Mouse (Mus musculus) erythroblast, embryonic 14.5 days (primary cell): Measurements from ENCODE around the gene Milr1. TPM values are rescaled to one million over a fixed set of nuclear protein-coding genes. Genes with fewer than 3 reads are reported as not detected.

ENCODE experiments used
- H3K27me3 ChIP-seq: 2 replicates; pipeline ENCODE4 v1.6.1; 2012; ENCODE audit warnings: inconsistent platforms; ENCODE audit not compliant: control insufficient read depth
- H3K36me3 ChIP-seq: 2 replicates; pipeline ENCODE4 v1.6.1; 2012; ENCODE audit warnings: mild to moderate bottlenecking, inconsistent platforms; ENCODE audit not compliant: control insufficient read depth
- H3K4me1 ChIP-seq: 2 replicates; pipeline ENCODE4 v1.6.1; 2012; ENCODE audit warnings: inconsistent platforms; ENCODE audit not compliant: control insufficient read depth
- H3K4me3 ChIP-seq: replicated peaks from 2 replicates; pipeline ENCODE3; 2012; ENCODE audit warnings: moderate library complexity, mild to moderate bottlenecking, inconsistent platforms
- H3K9me3 ChIP-seq: 2 replicates; pipeline ENCODE4 v1.6.1; 2012; ENCODE audit warnings: low read length, inconsistent platforms, mixed read lengths; ENCODE audit not compliant: control insufficient read depth
- GATA1 ChIP-seq: IDR thresholded peaks from 2 replicates; pipeline ENCODE4 v1.6.1; 2012; ENCODE audit warnings: low read length, inconsistent platforms, mixed read lengths
- TAL1 ChIP-seq: IDR thresholded peaks from 3 replicates; pipeline ENCODE4 v1.6.1; 2012; ENCODE audit warnings: low read length, inconsistent platforms, mixed read lengths
- polyA plus RNA-seq: library from polyadenylated mRNA; stranded (reverse); fragments of >175 nt; gene quantifications from 2 replicates; pipeline ENCODE4 v1.2.3, GENCODE M21; 2012

The Milr1 gene
- polyA plus RNA-seq, 1 experiment: not detected

GRCm38 (mm10) chr11:106814601-106815320, 63.7 kb downstream of the Milr1 start:
- no peaks in the 10 kb centered on the region for H3K27me3 ChIP-seq
- no peak for TF ChIP-seq TAL1
- TF ChIP-seq GATA1: no peak
- no peak overlapping the region for H3K4me3 ChIP-seq
- no peaks in the 10 kb centered on the region for H3K9me3 ChIP-seq
- no peaks in the 10 kb centered on the region for H3K4me1 ChIP-seq
- H3K36me3 ChIP-seq: peaks cover 100% of the 10 kb centered on the region

- no peaks in the 10 kb centered on the region for H3K27me3 ChIP-seq
- H3K4me1 ChIP-seq: no peaks in the 10 kb centered on the region
- peaks cover 100% of the 10 kb centered on the region for H3K36me3 ChIP-seq
- no peaks in the 10 kb centered on the region for H3K9me3 ChIP-seq
- no peak overlapping the region for H3K4me3 ChIP-seq
- TF ChIP-seq GATA1 (no peak), TAL1 (no peak)
Measured at GRCm38 (mm10) chr11:106815331-106815730, 64.3 kb downstream of the Milr1 start.

DNA sequence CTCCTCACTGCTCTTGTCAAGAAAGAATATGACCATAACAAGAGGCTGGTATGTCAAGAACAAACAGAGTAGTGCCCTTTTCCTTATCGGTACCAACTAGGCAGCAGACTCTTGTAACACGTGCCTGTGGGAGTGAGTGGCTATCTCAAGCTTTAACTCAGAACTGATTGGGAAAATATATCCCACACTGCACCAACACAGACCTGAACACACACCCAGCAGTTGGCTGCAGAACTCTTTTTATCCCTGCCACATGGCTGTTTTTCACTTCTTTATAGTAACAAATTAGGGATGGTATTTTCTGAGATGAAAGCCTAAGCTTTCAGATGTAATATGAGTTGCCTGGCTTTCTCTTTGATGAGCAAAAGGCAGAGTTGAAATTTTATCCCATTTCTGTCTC, 64.7 kb downstream of the Milr1 start:
- H3K36me3 ChIP-seq: peaks cover 100% of the 10 kb centered on the region
- no peaks in the 10 kb centered on the region for H3K4me1 ChIP-seq
- TF ChIP-seq GATA1 (no peak), TAL1 (no peak)
- H3K9me3 ChIP-seq: no peaks in the 10 kb centered on the region
- H3K27me3 ChIP-seq: no peaks in the 10 kb centered on the region
- no peak overlapping the region for H3K4me3 ChIP-seq

GRCm38 (mm10) chr11:106816316-106816715, 65.3 kb downstream of the Milr1 start:
- Histone ChIP-seq H3K9me3 (no peaks in the 10 kb centered on the region), H3K4me1 (no peaks in the 10 kb centered on the region), H3K27me3 (no peaks in the 10 kb centered on the region), H3K4me3 (no peak overlapping the region), H3K36me3 (peaks cover 100% of the 10 kb centered on the region)
- TF ChIP-seq TAL1: no peak
- no peak for TF ChIP-seq GATA1

GRCm38 (mm10) chr11:106817156-106817555, 66.1 kb downstream of the Milr1 start:
- Histone ChIP-seq H3K27me3 (no peaks in the 10 kb centered on the region), H3K4me3 (no peak overlapping the region), H3K36me3 (peaks cover 94% of the 10 kb centered on the region), H3K4me1 (no peaks in the 10 kb centered on the region), H3K9me3 (no peaks in the 10 kb centered on the region)
- no peak for TF ChIP-seq GATA1
- no peak for TF ChIP-seq TAL1

DNA sequence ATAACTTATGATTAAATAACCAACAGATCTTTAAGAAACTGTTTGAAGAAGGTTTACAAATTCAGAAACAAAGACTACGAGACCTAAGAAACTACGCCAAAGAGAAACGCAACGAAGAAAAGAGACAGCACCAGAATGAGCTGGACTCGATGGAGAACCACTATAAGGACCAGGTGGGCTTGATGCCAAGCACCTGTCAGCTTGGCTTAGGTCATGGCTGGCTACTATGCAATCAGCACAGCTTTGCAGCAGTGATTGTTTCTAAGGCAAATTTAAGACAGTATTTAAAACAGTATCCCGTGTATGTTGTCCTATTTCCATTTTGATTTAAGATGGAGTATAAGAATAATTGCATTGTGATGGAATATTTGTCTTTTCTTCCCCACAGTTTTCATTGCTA, 66.8 kb downstream of the Milr1 start:
- Histone ChIP-seq H3K4me1 (no peaks in the 10 kb centered on the region), H3K27me3 (no peaks in the 10 kb centered on the region), H3K36me3 (peaks cover 94% of the 10 kb centered on the region), H3K9me3 (no peaks in the 10 kb centered on the region), H3K4me3 (no peak overlapping the region)
- no peak for TF ChIP-seq TAL1
- TF ChIP-seq GATA1: no peak

- Histone ChIP-seq H3K4me3 (no peak overlapping the region), H3K9me3 (no peaks in the 10 kb centered on the region), H3K27me3 (no peaks in the 10 kb centered on the region), H3K36me3 (peaks cover 93% of the 10 kb centered on the region), H3K4me1 (no peaks in the 10 kb centered on the region)
- TF ChIP-seq TAL1 (no peak), GATA1 (no peak)
Measured at GRCm38 (mm10) chr11:106818341-106818740, 67.3 kb downstream of the Milr1 start.

Other genes starting within 250 kb of the Milr1 start
- 0.44 and 0.56 TPM in 2 replicates for gene Tex2, start 137.8 kb upstream of the Milr1 start, polyA plus RNA-seq
- gene Pecam1, start 598 bp upstream of the Milr1 start, polyA plus RNA-seq: not detected in 2 replicates
- 0.12 and 0.24 TPM in 2 replicates for gene Polg2, start 28.3 kb downstream of the Milr1 start, polyA plus RNA-seq
- 120 and 130 TPM in 2 replicates for gene Ddx5, start 38.0 kb downstream of the Milr1 start, polyA plus RNA-seq
- 0.58 and 0.68 TPM in 2 replicates for gene Cep95, start 38.0 kb downstream of the Milr1 start, polyA plus RNA-seq
- gene Smurf2, start 169.5 kb downstream of the Milr1 start, polyA plus RNA-seq: 0.03 and 0.10 TPM in 2 replicates
- 0.83 and 1.5 TPM in 2 replicates for gene Kpna2, start 248.3 kb downstream of the Milr1 start, polyA plus RNA-seq